ENCODE assay signal across 8 mouse cellular contexts in the genomic region with DNA sequence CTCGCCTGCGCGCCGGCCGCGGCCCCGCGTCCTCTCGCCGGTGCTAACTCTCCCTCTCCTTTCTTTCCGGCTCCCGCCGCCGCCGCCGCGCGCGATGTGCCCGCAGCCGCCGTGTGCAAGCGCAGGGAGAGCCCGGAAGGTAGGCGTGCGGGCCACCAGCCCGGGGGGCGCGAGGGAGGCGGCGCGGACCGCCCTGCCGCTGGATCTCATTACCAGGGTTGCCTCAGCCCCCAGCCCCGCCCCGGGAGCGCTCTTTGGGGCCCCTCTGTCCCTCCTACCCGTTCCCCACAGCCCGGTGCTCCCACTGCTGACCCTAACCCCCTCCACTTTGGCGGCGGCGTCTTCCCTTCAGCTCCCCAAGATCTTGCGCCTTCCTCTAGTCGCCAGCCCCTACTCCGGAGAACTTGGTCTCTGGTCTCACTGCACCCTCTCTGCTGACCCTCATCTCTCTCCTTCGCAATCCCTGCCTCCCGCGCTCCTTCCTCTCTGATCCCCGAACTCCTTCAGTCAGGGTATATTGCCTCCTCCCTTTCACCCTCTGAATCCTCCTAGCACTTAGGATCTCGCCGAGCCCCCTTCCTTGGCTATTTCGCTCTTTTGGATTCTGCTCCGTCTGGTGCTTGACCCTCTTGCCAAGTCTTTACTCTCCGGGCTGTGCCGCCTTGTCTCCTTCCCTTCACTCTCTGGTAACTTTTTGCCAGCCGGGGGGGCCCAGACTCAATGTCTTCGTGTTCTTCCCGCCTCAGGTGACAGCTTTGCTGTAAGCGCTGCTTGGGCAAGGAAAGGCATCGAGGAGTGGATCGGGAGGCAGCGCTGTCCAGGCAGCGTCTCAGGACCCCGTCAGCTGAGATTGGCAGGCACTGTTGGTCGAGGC. TPM values are rescaled to one million over a fixed set of nuclear protein-coding genes. Genes with fewer than 3 reads are reported as not detected.
DNase-seq lines count a peak whose midpoint lies in the region; ATAC-seq and TF ChIP-seq lines count a peak whose summit lies in the region.

No protein-coding gene starts in this region.

- no peak for TF ChIP-seq CTCF in E14TG2a.4 (conservative IDR thresholded peaks at IDR 0.05; ENCODE audit: low read length)

- 0 out of 2 replicates have a peak overlapping the region, but pooled peaks have one; percentile 12 for H3K9ac ChIP-seq in liver, embryonic 16.5 days (ENCODE audit: low read depth, low read length)
- H3K9ac ChIP-seq in stomach, embryonic 14.5 days (replicated peaks; ENCODE audit: low read depth, low read length) = peak overlapping the region; percentile 64

- H3K4me1 ChIP-seq in E14TG2a.4 (replicated peaks; ENCODE audit: low read depth, low read length) = peaks cover 11% of the 10 kb centered on the region
- H3K4me1 ChIP-seq in hindbrain, embryonic 10.5 days (replicated peaks) = peaks cover 93% of the 10 kb centered on the region
- no peaks in the 10 kb centered on the region; the same call in 1 of the 2 replicates for H3K4me1 ChIP-seq in liver, embryonic 16.5 days (ENCODE audit: control insufficient read depth, low read depth, low read length)
- H3K4me1 ChIP-seq in stomach, embryonic 14.5 days (ENCODE audit: control insufficient read depth, insufficient read depth, low read length) = peaks cover 21% of the 10 kb centered on the region

- peak overlapping the region; percentile 93 for H3K27ac ChIP-seq in hindbrain, embryonic 10.5 days
- H3K27ac ChIP-seq in liver, embryonic 16.5 days (ENCODE audit: low read length) = no peak overlapping the region
- peak overlapping the region; percentile 69; the same call in 1 of the 2 replicates for H3K27ac ChIP-seq in stomach, embryonic 14.5 days (ENCODE audit: low read length)

- peaks cover 86% of the 10 kb centered on the region for H3K27me3 ChIP-seq in E14TG2a.4 (ENCODE audit: insufficient read depth, low read length)
- peaks cover 44% of the 10 kb centered on the region for H3K27me3 ChIP-seq in hindbrain, embryonic 10.5 days (ENCODE audit: insufficient read depth, poor library complexity, severe bottlenecking)
- H3K27me3 ChIP-seq in liver, embryonic 16.5 days (ENCODE audit: control insufficient read depth, insufficient read depth, low read depth, low read length) = peaks cover 43% of the 10 kb centered on the region
- H3K27me3 ChIP-seq in stomach, embryonic 14.5 days (ENCODE audit: control insufficient read depth, insufficient read depth, low read length) = no peaks in the 10 kb centered on the region; the same call in 1 of the 2 replicates

- no peaks in the 10 kb centered on the region for H3K36me3 ChIP-seq in E14TG2a.4 (ENCODE audit: insufficient read depth, low read length)
- H3K36me3 ChIP-seq in hindbrain, embryonic 10.5 days = peaks cover 20% of the 10 kb centered on the region
- no peaks in the 10 kb centered on the region for H3K36me3 ChIP-seq in liver, embryonic 16.5 days (ENCODE audit: control insufficient read depth, insufficient read depth)
- H3K36me3 ChIP-seq in stomach, embryonic 14.5 days (ENCODE audit: control insufficient read depth, insufficient read depth, low read length) = no peaks in the 10 kb centered on the region

- under 1% methylated on average over 65 of the region's 65 CpGs for WGBS in hindbrain, embryonic 10.5 days
- WGBS in liver, embryonic 16.5 days (ENCODE audit: insufficient replicate concordance) = under 1% methylated on average over 65 of the region's 65 CpGs
- WGBS in stomach, embryonic 14.5 days = 1% methylated on average over 61 of the region's 65 CpGs

- DNase-seq in heart, adult 11 months = peak; percentile 92
- DNase-seq in heart, adult 9 months (ENCODE audit: low spot score in 2 of 2) = no peak
- peak; percentile 19 to 39 for DNase-seq in cerebellum, postnatal 36 days
- no peak for DNase-seq in hindbrain, embryonic 10.5 days (ENCODE audit: low spot score)
- DNase-seq in ovary, postnatal 14 days (ENCODE audit: low spot score) = no peak

- no peaks in the 10 kb centered on the region; the same call in 1 of the 2 replicates for H3K9me3 ChIP-seq in E14TG2a.4 (ENCODE audit: low read length)
- H3K9me3 ChIP-seq in hindbrain, embryonic 10.5 days = no peaks in the 10 kb centered on the region
- H3K9me3 ChIP-seq in liver, embryonic 16.5 days (replicated peaks; ENCODE audit: control insufficient read depth, low read length) = no peaks in the 10 kb centered on the region
- no peaks in the 10 kb centered on the region for H3K9me3 ChIP-seq in stomach, embryonic 14.5 days (ENCODE audit: control insufficient read depth, low read depth, low read length)

- peak overlapping the region; percentile 87 for H3K4me3 ChIP-seq in E14TG2a.4 (replicated peaks; ENCODE audit: low read length)
- H3K4me3 ChIP-seq in hindbrain, embryonic 10.5 days = peak overlapping the region; percentile 79
- peak overlapping the region; percentile 57 for H3K4me3 ChIP-seq in liver, embryonic 16.5 days (ENCODE audit: low read depth, low read length)
- peak overlapping the region; percentile 68 for H3K4me3 ChIP-seq in stomach, embryonic 14.5 days (ENCODE audit: low read depth, low read length)

- peak; percentile 3; the same call in 1 of the 2 replicates for ATAC-seq in liver, embryonic 16.5 days (ENCODE audit: low read depth)
- ATAC-seq in stomach, embryonic 14.5 days (ENCODE audit: insufficient number of reproducible peaks, insufficient read depth, low FRiP score, low read depth) = peak; percentile 39; the same call in 1 of the 2 replicates

- H3K4me2 ChIP-seq in liver, embryonic 16.5 days (ENCODE audit: low read depth, low read length) = peak overlapping the region; percentile 75
- peak overlapping the region; percentile 91 for H3K4me2 ChIP-seq in stomach, embryonic 14.5 days (replicated peaks; ENCODE audit: low read depth, low read length)

RNA-seq across cellular contexts. Expression of a gene that starts 0.6 kb away (rescaled TPM):
- 124 and 125 TPM in 2 replicates for polyA plus RNA-seq in hindbrain, embryonic 10.5 days (2016; fragmentation: Nextera tagmentation; extraction: Ambion mirVana)
- polyA plus RNA-seq in liver, embryonic 16.5 days (2015; fragmentation: Nextera tagmentation; extraction: Ambion mirVana) = 1.5 and 1.9 TPM in 2 replicates
- 31.2 and 33.7 TPM in 2 replicates for polyA plus RNA-seq in stomach, embryonic 14.5 days (2014; fragmentation: Nextera tagmentation; extraction: Ambion mirVana)

Comparison
In these comparisons a context has a peak if more than half of its experiments do, and no peak if none do; other contexts are left out.
1. DNase-seq: peak in heart, adult 11 months (single experiment) and cerebellum, postnatal 36 days (2 of 2); none in heart, adult 9 months (0 of 2), hindbrain, embryonic 10.5 days (single experiment) and ovary, postnatal 14 days (single experiment).
2. RNA of a gene that starts 0.6 kb away (polyA plus RNA-seq): 124 to 125 TPM in hindbrain, embryonic 10.5 days and 31.2 to 33.7 TPM in stomach, embryonic 14.5 days; 1.5 to 1.9 TPM in liver, embryonic 16.5 days; every median in the first group is over 10 times any median in the second.
3. Peak in every context shown above with its lines, with median percentiles within 50 percentile points of each other: H3K4me3 ChIP-seq.